Mouse (Mus musculus) ES-E14 (cell line): ENCODE data around the gene Gpc6. TPM values are rescaled to one million over a fixed set of nuclear protein-coding genes. Genes with fewer than 3 reads are reported as not detected.
"Not testable (repeated sequence)": the region's sequence is repeated elsewhere in the genome, so short reads cannot be mapped to it uniquely, and the experiment has no call there.

Experiments used
- DNase-seq: peaks from one replicate; pipeline ENCODE4 v3.0.0-alpha.2; 2013; ENCODE audit warnings: low read depth, low spot score
- H3K27ac ChIP-seq: 2 replicates; pipeline ENCODE4 v1.5.1; 2012; ENCODE audit warnings: low read depth, mild to moderate bottlenecking, low read length, moderate library complexity, mixed read lengths; ENCODE audit not compliant: poor library complexity, insufficient read depth, severe bottlenecking
- H3K36me3 ChIP-seq: 2 replicates; pipeline ENCODE4 v1.6.1; 2012; ENCODE audit warnings: mild to moderate bottlenecking, low read length, moderate library complexity, mixed read lengths; ENCODE audit not compliant: control insufficient read depth, poor library complexity, insufficient read depth, severe bottlenecking
- H3K4me1 ChIP-seq, 2 experiments: fragments of 150-350 bp in 1 of 2; sonication (generic) in 1 of 2; 2 replicates each; pipeline ENCODE4 v1.6.1; 2012; ENCODE audit warnings: low read length in 2 of 2, mild to moderate bottlenecking in 1 of 2, mixed read lengths in 1 of 2; ENCODE audit not compliant: control insufficient read depth in 2 of 2, insufficient read depth in 2 of 2, poor library complexity in 1 of 2
- H3K4me3 ChIP-seq, 2 experiments: fragments of 150-350 bp in 1 of 2; sonication (generic) in 1 of 2; 2 replicates each; pipeline ENCODE4 v1.5.1; 2012; ENCODE audit warnings: low read length in 2 of 2, low read depth in 1 of 2, mild to moderate bottlenecking in 1 of 2, mixed read lengths in 1 of 2; ENCODE audit not compliant: insufficient read depth in 1 of 2, poor library complexity in 1 of 2, severe bottlenecking in 1 of 2
- H3K9ac ChIP-seq: 2 replicates; pipeline ENCODE4 v1.6.1; 2012; ENCODE audit warnings: low read depth, mild to moderate bottlenecking, low read length, mixed read lengths; ENCODE audit not compliant: poor library complexity, insufficient read depth, severe bottlenecking
- H3K9me3 ChIP-seq: fragments of 150-350 bp; sonication (generic); 2 replicates; pipeline ENCODE4 v1.6.1; 2012; ENCODE audit warnings: low read depth, mild to moderate bottlenecking, low read length; ENCODE audit not compliant: control insufficient read depth, insufficient read depth
- CHD2 ChIP-seq: IDR thresholded peaks from 2 replicates; pipeline ENCODE4 v1.6.1; 2014; ENCODE audit warnings: mild to moderate bottlenecking, low read depth, low read length, inconsistent platforms
- HCFC1 ChIP-seq: IDR thresholded peaks from 2 replicates; pipeline ENCODE4 v1.6.1; 2012; ENCODE audit warnings: low read length, inconsistent platforms, borderline replicate concordance; ENCODE audit not compliant: insufficient read depth
- MAFK ChIP-seq: IDR thresholded peaks from 2 replicates; pipeline ENCODE4 v1.6.1; 2014; ENCODE audit warnings: mild to moderate bottlenecking, low read depth, low read length, inconsistent platforms; ENCODE audit not compliant: insufficient read depth
- ZC3H11A ChIP-seq: IDR thresholded peaks from 2 replicates; pipeline ENCODE4 v1.6.1; 2012; ENCODE audit warnings: low read depth, mild to moderate bottlenecking, inconsistent platforms, low read length, borderline replicate concordance
- ZNF384 ChIP-seq: IDR thresholded peaks from 2 replicates; pipeline ENCODE4 v1.6.1; 2012; ENCODE audit warnings: low read depth, low read length, inconsistent platforms
- in situ Hi-C, 2 experiments: fragments of 600-800 bp; cut with MboI; formaldehyde crosslinking; loops; one replicate each; pipeline ENCODE4 v1.15.1; 2025; ENCODE audit warnings: low sequenced_read_pairs in 2 of 2, inconsistent platforms in 1 of 2; ENCODE audit not compliant: unreplicated experiment in 2 of 2
- total RNA-seq: library from RNA; depleted of rRNA; stranded (reverse); fragments of 300-350 nt; gene quantifications from 2 replicates; pipeline ENCODE4 v1.2.3, GENCODE M21; 2012

Gpc6 gene
- total RNA-seq, 1 experiment = 3.2 TPM

GRCm38 (mm10) chr14:117427776-117428175, 502.7 kb downstream of the Gpc6 start:
- DNase-seq = no peak
- H3K36me3 ChIP-seq = no peaks in the 10 kb centered on the region
- H3K27ac ChIP-seq = no peak overlapping the region
- in situ Hi-C loops = no loop called here
- H3K9ac ChIP-seq = no peak overlapping the region
- no peaks in the 10 kb centered on the region for H3K9me3 ChIP-seq
- H3K4me3 ChIP-seq = no peak overlapping the region
- H3K4me1 ChIP-seq = no peaks in the 10 kb centered on the region
- TF ChIP-seq CHD2 = no peak
- no peak for TF ChIP-seq HCFC1
- no peak for TF ChIP-seq MAFK
- no peak for TF ChIP-seq ZNF384
- TF ChIP-seq ZC3H11A = no peak

GRCm38 (mm10) chr14:117435739-117436138, 510.6 kb downstream of the Gpc6 start:
- Histone ChIP-seq H3K4me1 (no peaks in the 10 kb centered on the region), H3K4me3 (no peak overlapping the region), H3K27ac (no peak overlapping the region), H3K9me3 (no peaks in the 10 kb centered on the region), H3K36me3 (no peaks in the 10 kb centered on the region), H3K9ac (no peak overlapping the region)
- no peak for TF ChIP-seq MAFK
- no peak for TF ChIP-seq ZC3H11A
- TF ChIP-seq ZNF384 = no peak
- no peak for TF ChIP-seq HCFC1
- no peak for DNase-seq
- in situ Hi-C loops = no loop called here

GRCm38 (mm10) chr14:117446675-117447231, 521.6 kb downstream of the Gpc6 start:
- H3K27ac ChIP-seq, H3K9ac ChIP-seq, H3K4me1 ChIP-seq, H3K36me3 ChIP-seq, H3K4me3 ChIP-seq, DNase-seq, in situ Hi-C loops, H3K9me3 ChIP-seq: not testable (repeated sequence)

GRCm38 (mm10) chr14:117451391-117451991, 526.4 kb downstream of the Gpc6 start:
- H3K27ac ChIP-seq = no peak overlapping the region

GRCm38 (mm10) chr14:117452150-117452549, 527.0 kb downstream of the Gpc6 start:
- no peak for DNase-seq
- H3K36me3 ChIP-seq = no peaks in the 10 kb centered on the region
- no peak overlapping the region for H3K27ac ChIP-seq
- TF ChIP-seq MAFK (no peak), CHD2 (no peak), HCFC1 (no peak), ZC3H11A (no peak), ZNF384 (no peak)
- in situ Hi-C loops = no loop called here
- no peak overlapping the region for H3K9ac ChIP-seq
- H3K4me1 ChIP-seq = no peaks in the 10 kb centered on the region
- H3K9me3 ChIP-seq = no peaks in the 10 kb centered on the region
- H3K4me3 ChIP-seq = no peak overlapping the region

More at GRCm38 (mm10) chr14:117451391-117451991, 526.4 kb downstream of the Gpc6 start:
- no peak for TF ChIP-seq ZC3H11A
- no peak for TF ChIP-seq MAFK
- no peak for TF ChIP-seq CHD2
- no peak for TF ChIP-seq HCFC1
- TF ChIP-seq ZNF384 = no peak
- H3K36me3 ChIP-seq = no peaks in the 10 kb centered on the region
- no peak overlapping the region for H3K9ac ChIP-seq
- DNase-seq = no peak
- in situ Hi-C loops = no loop called here
- H3K4me3 ChIP-seq = no peak overlapping the region
- H3K9me3 ChIP-seq = no peaks in the 10 kb centered on the region
- no peaks in the 10 kb centered on the region for H3K4me1 ChIP-seq
